Mouse (Mus musculus) thymus, adult 2 months (tissue): ENCODE measurements around the gene Sept11.

Experiments used
- CTCF ChIP-seq: fragments of 200-500 bp; IDR thresholded peaks from 2 replicates; pipeline ENCODE4 v1.5.1; 2012; ENCODE audit warnings: mild to moderate bottlenecking, control low read depth, low read length, moderate library complexity, borderline replicate concordance; ENCODE audit not compliant: control insufficient read depth, poor library complexity, insufficient read depth; ENCODE audit errors: extremely low read depth
- POLR2A ChIP-seq: fragments of 200-500 bp; IDR thresholded peaks from 2 replicates; pipeline ENCODE4 v1.6.1; 2012; ENCODE audit warnings: mild to moderate bottlenecking, low read length, control low read depth, moderate library complexity; ENCODE audit not compliant: control insufficient read depth, poor library complexity, insufficient read depth; ENCODE audit errors: extremely low read depth

DNA sequence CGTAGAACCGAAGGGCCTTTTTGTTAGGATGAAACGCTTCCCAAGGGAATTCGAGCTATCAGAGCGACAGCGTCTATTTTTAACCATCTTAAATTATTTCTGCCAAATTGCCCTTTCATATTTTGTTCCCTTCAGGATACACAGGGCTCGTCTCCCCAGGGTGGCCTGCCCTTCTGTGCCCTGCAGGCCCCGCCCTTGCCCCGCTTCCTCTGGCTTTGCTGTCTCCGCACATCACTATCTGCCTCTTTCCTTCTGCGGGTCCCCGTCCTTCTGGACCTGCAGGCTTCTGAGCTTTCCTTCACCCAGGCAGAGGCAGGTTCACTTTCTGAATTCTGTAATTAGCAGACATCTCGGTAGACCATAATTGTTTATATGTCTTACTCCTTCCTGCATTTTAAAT, 22.6 kb downstream of the Sept11 start:
- TF ChIP-seq CTCF (no peak), POLR2A (no peak)
